Mouse (Mus musculus) embryonic facial prominence, embryonic 15.5 days (tissue): Measurements from ENCODE around the gene Nsf. TPM values are rescaled to one million over a fixed set of nuclear protein-coding genes. Genes with fewer than 3 reads are reported as not detected.

Experiments
- polyA plus RNA-seq: library from polyadenylated mRNA; unstranded; fragments of >200 nt; fragmentation: Nextera tagmentation; extraction: Ambion mirVana; gene quantifications from 2 replicates; pipeline ENCODE4 v1.2.1, GENCODE M21; 2015

The Nsf gene
- polyA plus RNA-seq, 1 experiment from 2014 or later, result 51.4 TPM

Other genes with a start within 250 kb of the Nsf start
- 0.47 and 1.2 TPM in 2 replicates for gene Wnt9b, start 204.2 kb downstream of the Nsf start, polyA plus RNA-seq
- 8.7 and 8.8 TPM in 2 replicates for gene Wnt3, start 179.9 kb downstream of the Nsf start, polyA plus RNA-seq
- 64.5 and 65.3 TPM in 2 replicates for gene Arf2, start 12.7 kb upstream of the Nsf start, polyA plus RNA-seq
- gene Crhr1, start 178.8 kb upstream of the Nsf start, polyA plus RNA-seq, result 0.21 and 0.34 TPM in 2 replicates
- gene Sppl2c, start 232.3 kb upstream of the Nsf start, polyA plus RNA-seq, result not detected in 2 replicates